Mouse (Mus musculus) intestine, embryonic 16.5 days (tissue): ENCODE measurements around the gene Creb5. TPM values are rescaled to one million over a fixed set of nuclear protein-coding genes. Genes with fewer than 3 reads are reported as not detected.

Experiments
- ATAC-seq: fragments of 200-750 bp; cut with Nextera tagmentation; 2 replicates; pipeline ENCODE4 v1.8.0; 2017; ENCODE audit warnings: moderate TSS enrichment, moderate library complexity
- H3K27ac ChIP-seq: fragments of 300-500 bp; sonication (generic); 2 replicates; pipeline ENCODE4 v1.5.1; 2014; ENCODE audit warnings: mild to moderate bottlenecking, low read length
- H3K27me3 ChIP-seq: fragments of 300-500 bp; sonication (generic); replicated peaks from 2 replicates; pipeline ENCODE4 v1.6.1; 2014; ENCODE audit warnings: low read length, control low read depth, mixed read lengths; ENCODE audit not compliant: control insufficient read depth, insufficient read depth
- H3K36me3 ChIP-seq: fragments of 300-500 bp; sonication (generic); 2 replicates; pipeline ENCODE4 v1.6.1; 2014; ENCODE audit warnings: low read length, control low read depth; ENCODE audit not compliant: control insufficient read depth, insufficient read depth
- H3K4me1 ChIP-seq: fragments of 300-500 bp; sonication (generic); 2 replicates; pipeline ENCODE4 v1.6.1; 2014; ENCODE audit warnings: low read length, control low read depth, mixed read lengths; ENCODE audit not compliant: control insufficient read depth, insufficient read depth
- H3K4me2 ChIP-seq: fragments of 300-500 bp; sonication (generic); 2 replicates; pipeline ENCODE4 v1.6.1; 2014; ENCODE audit warnings: low read depth, low read length, control low read depth
- H3K4me3 ChIP-seq: fragments of 300-500 bp; sonication (generic); 2 replicates; pipeline ENCODE4 v1.5.1; 2014; ENCODE audit warnings: mild to moderate bottlenecking, low read length
- H3K9ac ChIP-seq: fragments of 300-500 bp; sonication (generic); 2 replicates; pipeline ENCODE4 v1.6.1; 2014; ENCODE audit warnings: low read depth, low read length
- H3K9me3 ChIP-seq: fragments of 300-500 bp; sonication (generic); 2 replicates; pipeline ENCODE4 v1.6.1; 2016; ENCODE audit warnings: low read length, control low read depth; ENCODE audit not compliant: control insufficient read depth
- WGBS: fragments of 180-500 bp; shearing (Covaris S2); extraction: QIAGEN DNeasy Blood & Tissue Kit; methylation state at CpG from one replicate; pipeline ENCODE4 v1.1.7; 2014; 5-methylcytosine and 5-hydroxymethylcytosine counted together
- polyA plus RNA-seq: library from polyadenylated mRNA; unstranded; fragments of >200 nt; fragmentation: Nextera tagmentation; extraction: Ambion mirVana; gene quantifications from 2 replicates; pipeline ENCODE4 v1.2.1, GENCODE M21; 2015

Gene Creb5
- polyA plus RNA-seq, 1 experiment from 2014 or later, result 4.1 TPM

DNA sequence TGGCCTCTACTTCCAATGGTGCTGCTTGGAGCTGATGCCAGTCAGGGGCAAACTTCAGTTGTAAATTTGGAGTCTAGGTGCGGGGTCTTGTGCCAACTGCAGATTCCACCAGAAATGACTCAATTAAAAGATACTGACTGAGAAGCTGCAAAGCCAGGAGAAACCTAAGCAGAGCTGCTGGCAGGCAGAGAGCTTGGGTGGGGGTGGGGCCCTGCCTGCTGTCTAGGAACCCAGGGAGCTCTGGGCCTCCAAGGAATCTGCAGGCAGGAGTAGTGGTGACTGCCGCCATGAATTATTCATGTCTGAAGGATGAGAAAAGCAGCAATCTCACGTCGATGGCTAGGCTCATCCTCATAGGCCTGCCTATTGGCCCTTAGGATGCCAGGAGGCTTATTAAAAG lies 306.5 kb downstream of the Creb5 start:
- WGBS, result 44% methylated on average over 4 of the region's 4 CpGs
- no peak overlapping the region for H3K9ac ChIP-seq
- no peaks in the 10 kb centered on the region for H3K27me3 ChIP-seq
- no peaks in the 10 kb centered on the region for H3K9me3 ChIP-seq
- ATAC-seq, result no peak
- no peak overlapping the region for H3K4me3 ChIP-seq
- H3K4me2 ChIP-seq, result no peak overlapping the region
- peaks cover 3% of the 10 kb centered on the region; the same call in 1 of the 2 replicates for H3K4me1 ChIP-seq
- no peaks in the 10 kb centered on the region for H3K36me3 ChIP-seq
- H3K27ac ChIP-seq, result no peak overlapping the region

DNA sequence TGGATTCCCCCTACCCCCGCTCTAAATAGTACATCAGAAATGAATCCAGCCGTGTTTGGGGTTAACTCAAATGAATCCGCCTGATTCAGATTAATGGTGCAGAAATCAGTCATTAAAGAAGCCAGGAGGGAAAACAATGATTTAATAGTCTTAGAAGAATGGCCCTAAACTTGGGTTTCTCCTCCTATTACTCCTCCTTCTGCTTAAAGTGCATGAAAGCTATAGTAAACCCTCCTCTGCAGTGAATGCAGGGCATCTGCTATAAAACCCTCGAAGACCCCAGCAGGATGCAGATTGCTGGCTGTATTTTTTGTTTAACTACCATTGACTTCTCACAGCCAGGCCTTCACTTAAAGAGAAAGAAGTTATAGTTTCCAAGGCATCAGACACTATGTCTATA lies 307.2 kb downstream of the Creb5 start:
- no peak for ATAC-seq
- Histone ChIP-seq H3K4me3 (no peak overlapping the region), H3K9me3 (no peaks in the 10 kb centered on the region), H3K4me1 (peaks cover 3% of the 10 kb centered on the region; the same call in 1 of the 2 replicates), H3K4me2 (no peak overlapping the region), H3K27me3 (no peaks in the 10 kb centered on the region), H3K9ac (no peak overlapping the region), H3K27ac (no peak overlapping the region), H3K36me3 (no peaks in the 10 kb centered on the region)
- WGBS, result 68% methylated on average over 4 of the region's 4 CpGs

DNA sequence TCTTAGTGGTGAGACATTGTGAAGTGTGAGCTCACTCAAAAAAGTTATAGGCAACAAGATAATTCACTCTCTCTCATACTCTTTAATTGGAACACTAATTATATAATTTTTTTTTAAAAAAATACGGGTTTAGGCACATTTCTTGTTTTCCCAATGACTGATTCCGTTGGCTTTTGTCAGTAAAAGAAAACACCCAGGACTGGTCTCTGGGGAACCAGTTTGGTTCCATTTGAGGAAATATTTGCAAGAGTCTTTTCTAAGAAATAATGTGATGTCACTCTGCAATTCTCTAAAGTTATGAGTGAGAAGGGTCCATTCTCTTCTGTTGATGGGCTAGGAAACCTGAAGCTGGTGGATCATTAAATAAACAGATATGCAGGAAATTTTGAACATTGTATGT lies 309.3 kb downstream of the Creb5 start:
- Histone ChIP-seq H3K9me3 (no peaks in the 10 kb centered on the region), H3K27me3 (no peaks in the 10 kb centered on the region), H3K27ac (no peak overlapping the region), H3K9ac (no peak overlapping the region), H3K36me3 (no peaks in the 10 kb centered on the region), H3K4me2 (no peak overlapping the region), H3K4me1 (peaks cover 5% of the 10 kb centered on the region; the same call in 1 of the 2 replicates), H3K4me3 (no peak overlapping the region)
- WGBS, result 85% methylated on average over 2 of the region's 2 CpGs
- no peak for ATAC-seq

DNA sequence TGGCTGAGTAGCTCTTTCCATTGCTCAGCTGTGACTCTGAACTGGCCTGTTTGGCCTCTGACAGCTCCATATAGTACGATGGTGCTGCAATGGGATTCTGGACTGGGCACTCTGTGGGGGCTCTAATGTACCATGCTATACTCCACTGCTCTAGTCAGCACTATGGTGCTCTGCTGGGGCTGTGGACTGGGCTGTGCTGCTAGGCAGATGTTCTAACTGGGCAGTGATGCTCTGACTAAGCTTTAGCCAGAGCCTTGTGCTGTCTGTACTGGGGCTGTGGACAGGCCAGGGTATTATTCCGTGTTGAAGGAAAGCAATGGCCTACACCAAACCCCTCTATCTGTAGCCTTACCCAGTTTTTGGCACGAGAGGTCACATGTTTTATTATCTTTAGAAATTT lies 316.0 kb downstream of the Creb5 start:
- WGBS, result 84% methylated on average over 3 of the region's 3 CpGs
- H3K9ac ChIP-seq, result no peak overlapping the region
- H3K36me3 ChIP-seq, result no peaks in the 10 kb centered on the region
- no peaks in the 10 kb centered on the region for H3K27me3 ChIP-seq
- ATAC-seq, result no peak
- H3K9me3 ChIP-seq, result no peaks in the 10 kb centered on the region
- H3K4me1 ChIP-seq, result 0 out of 2 replicates have a peak, but pooled peaks cover 2% of the 10 kb centered on the region
- H3K27ac ChIP-seq, result no peak overlapping the region
- no peak overlapping the region for H3K4me3 ChIP-seq
- H3K4me2 ChIP-seq, result no peak overlapping the region

DNA sequence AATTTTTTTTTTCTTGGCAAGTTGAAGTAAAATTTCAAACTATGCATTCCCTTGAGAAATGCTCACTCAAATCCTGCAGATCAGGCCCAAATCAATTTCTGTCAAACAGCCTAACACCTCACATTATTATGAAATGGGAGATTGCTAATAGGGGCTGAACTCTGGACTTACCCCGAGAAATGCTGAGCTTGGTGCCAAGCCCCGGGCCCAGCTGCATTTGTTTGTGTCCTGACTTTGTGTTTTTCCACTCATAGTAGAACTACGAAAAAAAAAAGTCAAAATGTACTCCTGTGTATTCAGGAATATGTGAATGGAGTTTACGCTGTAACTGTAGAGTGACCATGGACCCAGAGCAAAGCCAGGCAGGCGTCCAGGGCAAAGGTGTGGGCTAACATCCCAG lies 316.6 kb downstream of the Creb5 start:
- no peak overlapping the region for H3K4me2 ChIP-seq
- no peak overlapping the region for H3K9ac ChIP-seq
- no peak for ATAC-seq
- no peaks in the 10 kb centered on the region for H3K36me3 ChIP-seq
- 0 out of 2 replicates have a peak, but pooled peaks cover 2% of the 10 kb centered on the region for H3K4me1 ChIP-seq
- no peak overlapping the region for H3K27ac ChIP-seq
- H3K27me3 ChIP-seq, result no peaks in the 10 kb centered on the region
- WGBS, result 84% methylated on average over 5 of the region's 5 CpGs
- H3K4me3 ChIP-seq, result no peak overlapping the region
- no peaks in the 10 kb centered on the region for H3K9me3 ChIP-seq

DNA sequence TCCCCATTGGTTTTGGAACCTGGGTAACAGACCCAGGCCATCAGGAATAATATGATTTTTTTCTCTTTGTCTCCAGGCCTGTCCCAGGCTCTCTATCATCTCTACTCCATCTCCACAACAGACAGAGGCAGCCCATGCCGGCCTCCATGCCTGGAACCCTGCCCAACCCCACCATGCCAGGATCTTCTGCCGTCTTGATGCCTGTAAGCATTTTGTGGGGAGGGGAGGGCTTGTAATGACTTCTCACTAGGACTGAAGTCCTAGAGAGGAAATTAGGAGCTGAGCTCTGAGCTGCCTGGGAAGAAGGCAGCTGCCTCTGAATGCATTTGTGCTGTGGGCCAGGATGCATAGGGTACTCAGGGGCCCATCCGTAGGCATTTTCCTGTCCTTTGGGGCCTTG lies 317.3 kb downstream of the Creb5 start:
- no peaks in the 10 kb centered on the region for H3K9me3 ChIP-seq
- H3K27me3 ChIP-seq, result no peaks in the 10 kb centered on the region
- no peak overlapping the region for H3K9ac ChIP-seq
- H3K4me2 ChIP-seq, result no peak overlapping the region
- no peak for ATAC-seq
- no peak overlapping the region; the same call in 1 of the 2 replicates for H3K27ac ChIP-seq
- H3K4me3 ChIP-seq, result no peak overlapping the region
- 77% methylated on average over 3 of the region's 3 CpGs for WGBS
- 0 out of 2 replicates have a peak, but pooled peaks cover 2% of the 10 kb centered on the region for H3K4me1 ChIP-seq
- H3K36me3 ChIP-seq, result no peaks in the 10 kb centered on the region

DNA sequence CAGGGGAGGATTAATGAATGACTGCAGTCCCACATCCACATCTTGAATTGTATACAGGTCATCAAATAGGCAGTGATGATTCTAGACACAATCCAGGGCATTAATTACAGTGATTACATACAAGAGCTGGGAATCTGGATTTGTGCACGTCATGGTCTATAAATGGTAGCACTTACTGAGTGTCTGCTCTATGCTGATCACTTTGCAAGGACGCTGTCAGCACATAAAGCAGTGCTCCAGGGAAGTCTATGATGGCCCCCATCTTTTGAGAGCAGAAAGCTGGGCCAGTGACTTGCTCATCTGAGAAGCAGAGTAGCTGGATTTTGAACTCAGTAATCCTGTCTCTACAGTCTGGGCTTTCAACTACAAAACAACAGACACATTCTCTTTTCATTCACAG lies 318.1 kb downstream of the Creb5 start:
- H3K27me3 ChIP-seq, result no peaks in the 10 kb centered on the region
- no peaks in the 10 kb centered on the region for H3K36me3 ChIP-seq
- no peak overlapping the region for H3K27ac ChIP-seq
- H3K4me2 ChIP-seq, result no peak overlapping the region
- WGBS, result 79% methylated on average over 2 of the region's 2 CpGs
- H3K9ac ChIP-seq, result no peak overlapping the region
- H3K9me3 ChIP-seq, result no peaks in the 10 kb centered on the region
- ATAC-seq, result no peak
- H3K4me3 ChIP-seq, result no peak overlapping the region
- H3K4me1 ChIP-seq, result no peaks in the 10 kb centered on the region

DNA sequence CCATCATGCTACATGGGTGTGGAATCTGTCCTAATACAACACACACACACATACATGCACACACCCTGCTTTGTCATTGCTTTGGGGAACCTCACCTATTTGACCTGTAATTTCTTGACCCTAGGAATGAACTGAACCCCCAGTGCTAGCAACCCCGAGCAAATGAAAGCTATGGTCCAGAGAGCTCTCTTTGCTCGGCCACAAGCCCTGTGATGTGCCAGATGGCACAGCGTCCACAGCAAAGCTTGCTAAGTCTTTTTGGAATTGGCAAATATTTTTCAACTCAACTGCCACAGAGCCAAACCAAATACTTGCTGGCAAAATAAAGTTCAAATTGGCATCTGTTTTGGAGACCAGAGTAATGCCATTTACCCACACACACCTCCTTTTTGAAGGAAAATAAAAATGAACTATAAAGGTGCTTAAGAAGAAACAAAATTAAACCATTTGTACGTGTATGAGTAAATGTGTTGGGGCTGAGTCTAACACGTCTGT lies 324.4 kb downstream of the Creb5 start:
- 80% methylated on average over 5 of the region's 5 CpGs for WGBS
- Histone ChIP-seq H3K36me3 (no peaks in the 10 kb centered on the region), H3K27me3 (no peaks in the 10 kb centered on the region), H3K9ac (no peak overlapping the region), H3K4me2 (no peak overlapping the region), H3K4me3 (no peak overlapping the region), H3K27ac (no peak overlapping the region), H3K4me1 (peaks cover 3% of the 10 kb centered on the region; the same call in 1 of the 2 replicates), H3K9me3 (no peaks in the 10 kb centered on the region)
- no peak for ATAC-seq

DNA sequence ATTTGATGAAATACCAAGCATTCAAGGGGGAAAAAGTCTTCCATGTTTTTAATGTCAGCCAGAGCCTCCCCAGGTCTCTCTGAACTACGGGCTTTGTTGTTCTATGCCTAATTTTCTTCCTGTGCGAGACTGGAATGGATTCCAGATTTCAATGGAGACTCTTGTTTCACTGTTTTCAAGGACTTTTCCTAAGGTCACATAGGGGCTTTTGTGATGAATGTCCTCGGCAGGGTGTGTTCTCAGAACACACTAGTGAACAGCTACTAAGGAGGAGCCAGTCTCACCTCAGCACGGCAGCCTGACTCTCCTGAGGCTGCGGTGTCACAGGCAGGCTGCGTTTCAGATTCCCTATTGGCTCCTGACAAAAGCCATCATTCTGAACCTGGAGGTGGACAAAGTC lies 325.6 kb downstream of the Creb5 start:
- H3K27ac ChIP-seq, result no peak overlapping the region
- H3K36me3 ChIP-seq, result no peaks in the 10 kb centered on the region
- H3K4me2 ChIP-seq, result no peak overlapping the region
- H3K4me1 ChIP-seq, result peaks cover 3% of the 10 kb centered on the region; the same call in 1 of the 2 replicates
- no peak overlapping the region for H3K4me3 ChIP-seq
- 55% methylated on average over 6 of the region's 6 CpGs for WGBS
- no peaks in the 10 kb centered on the region for H3K27me3 ChIP-seq
- H3K9me3 ChIP-seq, result no peaks in the 10 kb centered on the region
- H3K9ac ChIP-seq, result no peak overlapping the region
- no peak for ATAC-seq
